Mouse (Mus musculus) cerebellum, adult 11-12 months (tissue): ENCODE data around the gene Abhd18.
"Not testable (repeated sequence)": the region's sequence is repeated elsewhere in the genome, so short reads cannot be mapped to it uniquely, and the experiment has no call there.

Source experiments
- DNase-seq: peaks from one replicate; pipeline ENCODE4 v3.0.0; 2022

Gene Abhd18

DNA sequence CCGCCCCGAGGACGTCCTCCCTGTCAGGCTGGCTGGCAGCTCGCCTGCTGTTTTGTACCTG, at the start of gene Abhd18:
TSS of gene Abhd18 (plus strand) at position 14 of the 61 bp plus-strand sequence.
- DNase-seq, result not testable (repeated sequence)

DNA sequence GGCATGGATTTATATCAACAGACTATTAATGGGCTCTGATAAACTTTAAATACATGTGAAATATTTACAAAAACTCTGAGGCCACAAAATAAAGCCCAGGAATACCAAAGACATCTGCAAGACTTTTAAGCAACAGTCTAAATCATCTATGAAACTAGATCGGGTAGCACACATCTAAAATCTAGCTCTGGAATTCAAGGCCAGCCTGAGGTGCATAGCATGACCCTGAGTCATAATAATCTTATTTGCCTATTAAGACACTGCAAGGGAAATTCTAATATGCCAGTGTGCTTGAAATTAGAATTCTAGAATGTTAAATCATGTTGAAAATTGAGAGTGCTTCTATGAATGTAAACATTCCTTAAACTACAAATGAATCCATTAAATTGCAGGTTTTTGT, 48.7 kb upstream of the Abhd18 start:
- DNase-seq, result no peak

DNA sequence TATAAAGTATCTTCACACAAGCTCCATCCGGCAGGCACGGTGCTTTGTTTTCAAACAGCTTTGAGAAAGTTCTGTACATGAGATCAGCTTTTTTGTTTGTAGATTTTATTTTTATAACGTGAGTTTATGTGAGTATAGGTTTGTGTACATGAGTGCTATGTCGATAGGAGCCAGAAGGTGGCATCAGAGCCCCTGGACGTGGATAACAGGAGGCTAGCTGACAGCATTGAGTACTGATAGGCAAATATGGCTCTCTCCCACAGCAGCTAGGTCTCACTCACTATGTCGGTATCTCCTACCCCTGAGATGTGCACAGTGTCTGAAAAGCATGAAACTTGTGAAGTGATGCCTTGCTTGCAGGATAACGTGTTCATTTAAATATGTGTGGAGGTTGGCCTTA, 48.3 kb upstream of the Abhd18 start:
- DNase-seq, result peak; percentile 12

DNA sequence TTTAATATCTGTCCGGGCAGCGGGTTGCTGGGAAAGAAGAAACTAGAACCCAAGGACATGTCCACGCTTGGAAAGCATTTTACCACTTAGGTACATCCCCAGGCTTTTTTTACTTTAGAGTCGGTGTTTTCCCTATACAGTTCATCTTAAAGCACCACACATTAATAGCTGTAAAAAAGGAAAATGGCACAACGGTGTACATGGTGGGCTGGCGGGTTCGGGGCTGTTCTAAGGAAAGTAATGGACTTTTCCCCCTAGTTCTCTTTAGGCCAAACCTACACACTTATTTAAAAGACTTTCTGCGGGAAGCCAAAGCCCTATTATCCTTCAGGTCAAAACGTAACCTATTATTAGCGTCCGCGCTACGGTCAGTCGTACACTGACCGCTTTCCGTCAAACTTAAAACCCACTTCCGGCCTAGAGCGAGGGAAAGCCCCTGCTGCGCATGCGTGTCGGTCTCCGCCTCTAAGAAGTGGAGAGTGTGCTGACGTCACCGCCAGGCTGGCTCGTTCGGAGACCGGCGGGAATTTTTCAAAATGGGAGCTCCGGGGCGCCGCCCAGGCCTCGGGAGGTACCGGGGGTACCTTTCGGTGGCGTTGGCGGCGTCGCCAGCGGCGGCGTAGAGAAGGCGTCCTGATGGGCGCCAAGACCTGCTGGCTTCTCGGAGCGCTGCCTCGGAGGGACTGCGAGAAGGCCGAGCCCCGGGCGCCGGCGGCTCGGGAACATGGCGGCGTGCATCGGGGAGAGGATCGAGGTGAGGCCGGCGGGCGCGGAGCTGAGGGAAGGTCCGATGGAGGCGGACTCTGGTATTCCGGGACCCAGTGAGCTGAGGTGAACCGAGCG, 47.0 kb upstream of the Abhd18 start, which contains the start of gene Plk4:
TSS of gene Plk4 (plus strand) at position 490 of the 843 bp plus-strand sequence.
- DNase-seq, result peak; percentile 94

DNA sequence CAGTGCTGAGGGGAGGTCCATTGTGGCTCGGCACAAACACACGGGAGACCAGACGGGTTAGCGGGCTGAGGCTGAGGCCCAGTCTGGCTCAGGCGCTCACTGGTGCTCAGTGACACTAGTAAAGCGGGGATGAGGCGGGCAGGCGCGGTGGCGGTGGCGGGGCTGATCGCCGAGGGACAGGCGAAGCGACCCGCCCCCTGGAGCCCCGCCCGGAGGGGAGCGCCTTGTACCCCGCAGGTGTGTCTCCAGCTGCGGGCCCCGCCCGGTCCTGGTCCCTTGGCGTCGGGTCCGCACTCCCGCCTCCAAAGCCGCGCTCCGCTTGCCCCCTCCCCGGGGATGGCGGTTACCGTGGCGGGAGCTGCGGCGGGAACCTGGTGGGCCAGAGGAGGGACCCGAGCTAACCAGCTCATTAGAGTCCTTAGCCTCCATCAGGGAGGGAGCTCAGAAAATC, 46.4 kb upstream of the Abhd18 start:
- peak; percentile 45 for DNase-seq

DNA sequence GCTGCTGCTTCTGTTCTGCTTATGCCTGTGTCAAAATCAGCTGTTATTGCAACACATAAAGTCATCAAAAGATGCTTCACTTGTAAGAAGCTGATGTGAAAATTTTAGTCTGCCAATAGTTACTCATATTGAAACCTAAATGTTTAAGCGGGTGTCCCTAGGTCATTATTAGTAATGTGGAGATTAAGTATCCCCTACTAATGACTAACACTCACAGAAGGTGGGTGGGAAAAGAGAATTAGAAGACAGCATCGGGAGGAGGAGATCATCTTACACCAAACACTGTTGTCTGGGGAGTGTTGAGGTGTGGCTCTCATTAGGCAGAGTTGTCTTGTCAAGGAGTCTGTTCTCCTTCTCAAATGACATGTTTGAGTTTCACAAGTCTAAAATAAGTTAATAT, 39.9 kb upstream of the Abhd18 start:
- DNase-seq, result no peak

DNA sequence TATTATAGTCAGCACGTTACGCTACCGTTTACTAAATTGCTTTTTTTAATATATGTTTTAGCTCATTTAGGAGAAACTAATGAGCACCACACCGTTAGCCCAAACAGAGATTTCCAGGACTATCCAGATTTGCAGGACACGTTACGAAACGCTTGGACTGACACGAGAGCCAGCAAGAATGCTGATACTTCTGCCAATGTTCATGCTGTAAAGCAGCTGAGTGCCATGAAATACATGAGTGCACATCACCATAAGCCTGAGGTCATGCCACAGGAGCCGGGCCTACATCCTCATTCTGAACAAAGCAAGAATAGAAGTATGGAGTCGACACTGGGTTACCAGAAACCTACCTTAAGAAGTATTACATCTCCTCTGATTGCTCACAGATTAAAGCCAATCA, 38.1 kb upstream of the Abhd18 start:
- DNase-seq, result no peak

DNA sequence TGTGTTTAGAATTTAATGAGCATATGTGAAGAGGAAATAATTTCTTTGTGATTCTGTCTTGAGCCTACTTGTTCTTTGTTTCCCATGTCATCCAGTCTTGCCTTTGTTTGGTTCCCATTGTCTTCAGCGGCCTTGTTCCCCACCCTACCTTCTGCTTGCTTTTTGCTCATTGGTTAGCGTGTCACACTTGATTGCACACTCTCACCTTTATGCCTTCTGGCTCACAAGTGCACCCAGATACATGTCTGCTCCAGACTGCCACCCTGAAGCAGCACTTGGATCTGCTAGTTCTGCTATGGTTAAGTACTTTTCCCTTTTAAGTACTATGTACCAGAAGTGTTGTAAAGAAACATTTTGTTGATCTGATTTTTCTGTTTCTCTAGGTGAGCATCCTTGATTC, 36.9 kb upstream of the Abhd18 start:
- no peak for DNase-seq

DNA sequence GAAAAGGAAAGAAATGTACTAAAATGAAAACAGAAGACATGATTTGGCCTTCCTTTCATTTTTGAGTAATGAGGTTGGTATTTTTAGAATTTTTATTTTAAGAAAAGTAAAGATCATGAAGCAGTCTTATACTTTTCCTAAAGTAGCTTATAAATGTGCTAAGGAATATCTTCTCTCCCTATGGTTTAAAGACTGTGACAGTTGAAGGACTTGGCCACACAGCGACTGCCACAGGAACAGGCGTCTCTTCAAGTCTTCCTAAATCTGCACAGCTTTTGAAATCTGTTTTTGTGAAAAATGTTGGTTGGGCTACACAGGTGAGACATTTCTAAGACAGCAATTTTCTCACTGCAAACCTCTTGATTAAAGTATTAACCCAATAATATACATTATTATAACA, 33.5 kb upstream of the Abhd18 start:
- DNase-seq, result no peak

DNA sequence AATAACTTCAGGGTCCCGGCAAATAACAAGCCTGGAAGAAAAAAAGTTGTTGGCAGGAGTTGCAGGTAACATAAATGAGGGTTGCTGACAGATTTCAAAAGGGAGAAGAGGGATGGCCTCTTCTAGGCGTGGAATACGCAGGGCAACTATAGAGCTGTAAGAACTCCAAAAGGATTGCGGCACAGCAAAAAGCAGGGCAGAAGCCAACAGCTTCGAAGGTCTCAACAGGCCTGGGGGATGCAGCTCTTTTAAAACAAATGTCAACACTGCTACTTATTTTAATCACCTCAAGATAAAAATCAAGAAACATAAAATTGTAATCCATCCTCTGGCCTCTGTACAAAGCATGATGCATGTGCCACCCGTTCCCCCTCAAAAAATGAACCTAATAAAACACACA, 1.2 kb upstream of the Abhd18 start:
- DNase-seq, result peak; percentile 32

DNA sequence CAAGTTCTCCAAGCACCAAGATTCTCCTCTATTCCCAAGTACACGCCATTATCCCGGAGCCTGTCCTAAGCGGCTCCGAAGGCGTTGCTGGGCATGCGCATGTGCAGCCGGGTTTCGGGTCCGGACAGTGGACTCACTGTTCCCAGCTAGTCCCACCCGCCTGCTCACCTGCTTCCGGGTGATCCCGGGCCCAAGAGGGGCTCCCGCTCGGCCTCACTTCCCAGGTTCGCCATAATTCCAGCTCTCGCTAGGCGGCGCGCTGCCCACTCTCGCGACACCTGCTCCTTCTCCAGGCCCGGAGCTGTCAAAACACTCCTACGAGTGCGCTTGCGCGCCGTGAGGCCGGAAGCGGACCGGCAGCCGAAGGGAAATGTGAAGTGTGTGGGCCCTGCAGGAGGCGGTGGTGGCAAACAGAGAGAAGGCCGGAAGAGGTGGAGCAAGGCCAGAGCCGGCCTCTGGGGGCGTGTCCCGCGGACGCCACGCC, 255 bp upstream of the Abhd18 start, which contains the start of gene Mfsd8:
TSS of gene Mfsd8 (minus strand) at position 414 of the 484 bp plus-strand sequence.
- DNase-seq, result peak; percentile 100

DNA sequence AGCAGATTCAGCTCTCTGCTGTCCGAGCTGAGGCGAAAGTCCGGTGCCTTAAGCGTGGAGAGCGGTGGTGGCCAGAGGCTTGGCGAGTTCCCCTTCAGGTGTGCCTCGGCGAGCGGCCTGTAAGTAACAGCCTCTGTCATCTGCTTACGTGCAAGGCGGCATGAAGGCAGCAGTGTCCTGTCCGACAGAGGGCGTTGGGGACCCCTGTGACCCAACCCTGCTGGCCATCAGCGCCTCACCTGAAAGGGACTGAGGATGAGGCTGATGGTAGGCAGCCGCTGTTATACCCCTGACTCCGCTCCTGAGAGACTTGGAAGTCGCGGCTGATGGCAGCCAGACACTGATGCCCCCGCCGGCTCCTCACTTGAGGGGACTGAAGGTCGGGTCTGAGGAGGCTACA, 248 bp downstream of the Abhd18 start:
- peak; percentile 89 for DNase-seq

DNA sequence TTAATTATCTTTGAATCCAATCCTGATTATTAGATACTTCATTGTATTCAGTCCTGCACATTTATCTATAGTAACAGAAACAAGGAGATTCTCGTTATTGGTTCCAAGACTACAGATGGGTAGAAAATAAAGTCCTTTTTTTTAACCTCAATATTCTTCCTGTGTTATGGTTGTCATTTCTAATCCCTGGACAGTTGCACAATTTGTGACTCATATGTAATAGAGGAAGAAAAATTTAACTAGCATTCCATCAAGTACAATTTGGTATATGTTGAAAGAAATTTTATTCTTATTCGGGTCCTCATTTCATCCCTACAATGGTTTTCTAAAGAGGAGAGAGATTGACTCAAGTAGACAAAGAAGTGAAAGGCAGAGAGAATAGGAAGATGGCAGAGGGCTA, 1.2 kb downstream of the Abhd18 start:
- not testable (repeated sequence) for DNase-seq

DNA sequence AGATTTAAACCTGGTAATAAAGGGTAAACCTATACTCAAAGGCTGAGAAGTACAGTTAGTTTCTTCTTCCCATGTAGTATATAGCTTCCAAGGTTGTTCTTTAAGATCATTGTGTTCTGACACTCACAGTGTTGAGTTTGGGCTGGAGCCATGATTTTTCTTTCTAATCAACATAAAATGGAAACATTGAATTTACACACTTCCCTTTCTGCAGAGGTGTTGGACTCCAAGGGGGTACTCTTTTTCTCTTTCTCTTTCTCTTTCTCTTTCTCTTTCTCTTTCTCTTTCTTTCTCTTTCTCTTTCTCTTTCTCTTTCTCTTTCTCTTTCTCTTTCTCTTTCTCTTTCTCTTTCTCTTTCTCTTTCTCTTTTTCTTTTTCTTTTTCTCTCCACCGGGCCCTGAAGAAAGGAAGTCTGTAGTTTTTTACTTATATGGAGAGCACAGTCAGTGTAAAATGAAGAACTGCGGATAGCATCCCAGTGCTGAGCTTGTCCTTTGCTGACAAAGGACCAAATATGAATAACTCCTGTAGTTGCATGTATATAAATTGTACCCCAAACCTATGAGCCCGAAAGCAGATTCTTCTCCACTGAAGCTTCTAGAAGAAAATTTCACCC, 6.5 kb downstream of the Abhd18 start:
- not testable (repeated sequence) for DNase-seq

DNA sequence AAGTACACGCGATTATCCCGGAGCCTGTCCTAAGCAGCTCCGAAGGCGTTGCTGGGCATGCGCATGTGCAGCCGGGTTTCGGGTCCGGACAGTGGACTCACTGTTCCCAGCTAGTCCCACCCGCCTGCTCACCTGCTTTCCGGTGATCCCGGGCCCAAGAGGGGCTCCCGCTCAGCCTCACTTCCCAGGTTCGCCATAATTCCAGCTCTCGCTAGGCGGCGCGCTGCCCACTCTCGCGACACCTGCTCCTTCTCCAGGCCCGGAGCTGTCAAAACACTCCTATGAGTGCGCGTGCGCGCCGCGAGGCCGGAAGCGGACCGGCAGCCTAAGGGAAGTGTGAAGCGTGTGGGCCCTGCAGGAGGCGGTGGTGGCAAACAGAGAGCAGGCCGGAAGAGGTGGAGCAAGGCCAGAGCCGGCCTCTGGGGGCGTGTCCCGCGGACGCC, 47.1 kb downstream of the Abhd18 start:
- peak; percentile 100 for DNase-seq

DNA sequence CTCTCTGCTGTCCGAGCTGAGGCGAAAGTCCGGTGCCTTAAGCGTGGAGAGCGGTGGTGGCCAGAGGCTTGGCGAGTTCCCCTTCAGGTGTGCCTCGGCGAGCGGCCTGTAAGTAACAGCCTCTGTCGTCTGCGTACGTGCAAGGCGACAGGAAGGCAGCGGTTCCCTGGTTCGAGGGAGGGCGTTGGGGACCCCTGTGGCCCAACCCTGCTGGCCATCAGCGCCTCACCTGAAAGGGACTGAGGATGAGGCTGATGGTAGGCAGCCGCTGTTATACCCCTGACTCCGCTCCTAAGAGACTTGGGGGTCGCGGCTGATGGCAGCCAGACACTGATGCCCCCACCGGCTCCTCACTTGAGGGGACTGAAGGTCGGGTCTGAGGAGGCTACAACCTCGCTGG, 47.6 kb downstream of the Abhd18 start:
- DNase-seq, result not testable (repeated sequence)

DNA sequence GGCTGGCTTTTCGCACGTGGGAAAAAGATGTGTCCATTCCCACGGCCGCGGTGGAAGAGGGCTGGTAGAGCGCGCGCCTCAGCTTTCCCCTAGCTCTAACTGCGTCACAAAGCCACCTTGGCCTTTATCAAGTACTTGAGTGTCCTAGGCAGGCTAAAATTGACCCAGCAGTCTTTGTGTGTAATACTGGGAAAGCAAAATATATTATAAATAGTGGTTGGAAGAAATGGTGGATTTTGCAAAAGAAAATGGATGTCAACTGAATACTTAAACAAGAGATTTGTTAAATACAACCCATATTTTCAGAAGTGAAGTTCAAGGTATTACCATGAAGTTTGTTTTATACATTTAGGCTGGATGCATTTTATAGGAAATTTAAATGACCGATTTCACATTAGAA, 55.7 kb downstream of the Abhd18 start, which contains the start of gene 1700034I23Rik:
TSS of gene 1700034I23Rik (minus strand) at position 101 of the 400 bp plus-strand sequence.
- DNase-seq, result not testable (repeated sequence)

DNA sequence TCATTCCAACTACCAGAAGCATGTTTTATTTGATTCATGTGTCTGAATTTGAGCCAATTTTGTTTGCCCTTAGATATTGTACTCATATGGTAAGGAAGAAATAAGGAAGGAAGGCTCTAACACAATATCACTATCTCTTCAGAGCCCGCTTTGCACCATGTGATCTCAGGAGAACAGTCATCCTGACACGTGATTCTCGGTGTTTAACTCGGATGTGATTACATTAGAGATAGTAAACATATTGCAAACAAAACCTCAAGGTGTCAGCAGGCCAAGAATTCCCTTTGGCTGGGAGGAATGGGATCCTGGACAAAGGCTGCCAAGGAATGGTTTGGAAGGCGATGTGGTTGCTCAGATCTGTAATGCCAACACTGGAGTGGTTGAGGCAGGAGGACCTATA, 91.4 kb downstream of the Abhd18 start:
- DNase-seq, result no peak

DNA sequence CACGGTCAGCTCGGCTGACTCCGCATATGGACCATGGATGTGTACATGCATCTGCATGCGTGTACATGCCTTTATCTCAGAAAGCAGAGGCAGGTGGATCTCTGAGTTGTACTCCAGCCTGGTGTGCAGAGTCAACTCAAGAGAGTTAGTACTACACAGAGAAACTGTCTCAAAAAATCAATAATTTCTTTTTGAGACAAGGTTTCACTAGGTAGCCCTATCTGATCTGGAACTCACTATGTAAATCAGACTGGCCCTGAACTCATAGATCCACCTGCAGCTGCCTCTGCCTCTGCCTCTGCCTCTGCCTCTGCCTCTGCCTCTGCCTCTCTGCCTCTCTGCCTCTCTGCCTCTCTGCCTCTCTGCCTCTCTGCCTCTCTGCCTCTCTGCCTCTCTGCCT, 91.8 kb downstream of the Abhd18 start:
- no peak for DNase-seq

DNA sequence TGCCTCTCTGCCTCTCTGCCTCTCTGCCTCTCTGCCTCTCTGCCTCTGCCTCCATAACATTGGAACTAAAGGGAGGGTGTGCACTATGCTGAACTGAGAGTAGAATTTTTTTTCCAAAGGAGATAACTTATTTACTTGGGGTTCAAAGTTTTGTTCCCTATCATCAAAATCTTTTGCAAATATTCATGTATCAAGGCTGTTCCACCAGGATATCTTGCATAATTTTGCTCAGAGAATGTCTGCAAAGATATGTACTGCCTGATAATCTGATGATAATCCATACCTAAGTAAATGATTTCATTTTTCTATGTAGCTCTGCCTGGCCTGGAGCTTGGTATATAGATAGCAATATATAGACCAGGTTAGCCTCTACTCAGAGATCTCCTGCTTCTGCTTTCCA, 92.2 kb downstream of the Abhd18 start:
- no peak for DNase-seq

DNA sequence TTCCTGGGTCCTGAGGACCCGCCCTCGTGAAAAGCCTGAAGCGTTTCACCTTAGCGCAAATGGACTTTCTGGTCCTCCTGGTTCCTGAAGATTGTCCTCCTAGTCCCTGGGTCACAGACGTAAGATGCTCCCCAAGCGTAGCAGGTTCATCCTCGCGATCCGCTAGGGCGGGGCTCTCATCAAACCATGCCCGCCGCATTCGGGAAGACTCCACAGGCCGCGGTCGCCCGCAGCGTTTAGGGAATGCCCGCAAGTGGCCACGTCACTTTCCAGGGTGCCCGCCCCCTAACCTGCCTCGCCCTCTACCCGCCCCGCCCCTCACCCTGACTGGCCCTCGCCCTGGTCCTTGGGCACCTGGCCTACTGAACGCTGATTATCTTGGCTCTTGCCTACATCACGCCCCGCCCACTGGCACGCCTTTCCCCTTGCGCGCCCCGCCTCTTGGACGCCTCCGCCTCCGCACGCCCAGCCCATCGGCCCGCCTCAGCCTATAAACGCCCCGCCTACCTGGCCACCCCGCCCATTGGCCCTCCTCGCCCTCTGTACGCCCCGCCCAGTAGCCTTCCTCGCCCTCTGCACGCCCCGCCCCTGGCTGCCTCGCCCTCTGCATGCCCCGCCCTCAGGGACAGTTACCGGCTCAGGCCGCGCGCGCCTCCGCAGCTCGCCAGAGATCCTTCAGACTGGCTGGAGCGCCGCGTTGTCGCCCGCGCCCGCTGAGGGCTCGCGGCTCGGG, 102.6 kb downstream of the Abhd18 start, which contains the start of gene Larp1b:
TSS of gene Larp1b (plus strand) at position 659 of the 733 bp plus-strand sequence.
- peak; percentile 99 for DNase-seq

DNA sequence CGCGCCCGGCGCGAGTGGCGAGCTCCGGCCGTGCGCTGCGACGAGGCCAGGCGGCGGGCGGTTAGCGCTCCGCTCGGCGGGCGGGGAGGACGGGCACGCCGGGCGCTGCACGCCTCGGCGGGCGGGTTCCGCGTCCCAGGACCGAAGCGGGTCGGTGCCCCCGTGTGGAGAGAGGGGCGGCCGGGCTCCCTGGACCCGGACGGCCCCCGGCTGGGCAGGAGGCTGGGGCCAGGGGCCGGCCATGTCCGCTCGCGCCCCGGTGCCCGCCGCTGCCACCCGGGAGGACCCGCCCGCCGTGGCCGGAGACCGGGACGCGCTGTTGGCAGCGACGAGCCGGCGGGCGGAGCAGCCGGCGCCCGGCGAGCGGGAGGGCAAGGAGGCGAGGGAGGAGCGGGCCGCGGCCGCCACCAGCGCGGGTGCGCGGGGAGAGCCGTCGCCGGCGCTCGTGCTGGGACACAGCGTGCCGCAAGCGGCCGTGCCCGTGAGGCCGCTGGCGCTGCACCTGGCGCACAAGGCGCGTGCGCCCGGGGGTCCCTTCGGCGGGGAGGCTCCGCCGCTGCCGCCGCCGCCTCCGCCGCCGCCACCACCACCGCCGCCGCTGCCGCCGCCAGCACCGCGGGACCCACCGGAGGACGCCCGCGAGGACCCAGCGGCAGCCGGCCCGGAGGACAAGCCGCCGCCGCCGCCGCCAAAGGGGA, 103.3 kb downstream of the Abhd18 start:
- peak; percentile 73 for DNase-seq

DNA sequence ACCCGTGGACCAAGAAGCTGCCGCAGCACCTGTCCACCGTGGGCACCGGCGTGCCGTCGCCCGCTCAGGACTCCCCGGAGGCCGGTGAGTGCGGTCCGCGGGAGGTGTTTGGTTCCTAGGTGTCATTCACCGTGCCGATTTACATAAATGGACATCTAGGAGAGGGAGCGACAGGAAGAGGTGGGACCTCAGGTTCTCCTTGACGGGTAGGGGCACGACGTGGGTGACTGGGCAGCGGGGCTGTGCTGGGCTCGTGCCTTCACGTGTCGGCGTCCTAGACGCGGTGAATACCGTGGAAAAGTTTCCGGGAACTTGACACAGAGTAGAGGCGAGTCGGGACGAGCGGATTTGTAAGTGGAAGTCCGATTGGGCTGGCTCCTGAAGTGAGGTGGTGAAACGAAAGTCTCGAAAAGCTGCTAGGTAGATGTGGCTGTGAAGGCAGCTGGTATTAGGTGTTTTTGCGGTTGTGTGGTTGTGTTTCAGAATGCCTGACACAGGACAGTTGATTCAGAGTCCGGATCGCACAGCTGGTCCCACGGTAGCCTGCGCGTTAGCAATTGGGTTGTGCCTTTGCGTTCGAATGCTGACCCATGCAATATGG, 103.9 kb downstream of the Abhd18 start:
- DNase-seq, result peak; percentile 67
